Mouse (Mus musculus): ENCODE measurements around the gene Mon1a. TPM values are rescaled to one million over a fixed set of nuclear protein-coding genes. Genes with fewer than 3 reads are reported as not detected.

Gene Mon1a
- polyA plus RNA-seq (2016; fragmentation: Nextera tagmentation; extraction: Ambion mirVana), result 13.4 and 16.6 TPM in 2 replicates

- under 1% methylated on average over 28 of the region's 28 CpGs for WGBS
- Histone ChIP-seq H3K4me3 (peak within 1 kb of the TSS; percentile 65), H3K36me3 (no peaks in the 10 kb centered on the region), H3K4me1 (replicated peaks) (peaks cover 13% of the 10 kb centered on the region), H3K27ac (peak within 1 kb of the TSS; percentile 88), H3K9me3 (no peaks in the 10 kb centered on the region), H3K27me3 (ENCODE audit: insufficient read depth, poor library complexity, severe bottlenecking) (peaks cover 16% of the 10 kb centered on the region)
- peak; percentile 85 for DNase-seq (ENCODE audit: low spot score)
Measured at GRCm38 (mm10) chr9:107887804-107888266, at the start of gene Mon1a. Gene Mon1a (plus strand): TSS chr9:107888151.

- H3K27me3 ChIP-seq (ENCODE audit: insufficient read depth, poor library complexity, severe bottlenecking), result no peaks in the 10 kb centered on the region
- peaks cover 83% of the 10 kb centered on the region for H3K36me3 ChIP-seq
- H3K4me3 ChIP-seq, result no peak overlapping the region
- 96% methylated on average over 1 of the region's 1 CpGs for WGBS
- H3K9me3 ChIP-seq, result no peaks in the 10 kb centered on the region
- no peaks in the 10 kb centered on the region for H3K4me1 ChIP-seq (replicated peaks)
- no peak overlapping the region for H3K27ac ChIP-seq
- DNase-seq (ENCODE audit: low spot score), result no peak
Measured at GRCm38 (mm10) chr9:107838869-107839268, 49.1 kb upstream of the Mon1a start.

- WGBS, result 91% methylated on average over 2 of the region's 2 CpGs
Measured at GRCm38 (mm10) chr9:107842709-107843108, 45.2 kb upstream of the Mon1a start.

GRCm38 (mm10) chr9:107848922-107849321 is 39.0 kb upstream of the Mon1a start:
- H3K4me3 ChIP-seq, result no peak overlapping the region
- no peak overlapping the region for H3K27ac ChIP-seq
- H3K36me3 ChIP-seq, result peaks cover 94% of the 10 kb centered on the region
- no peaks in the 10 kb centered on the region for H3K4me1 ChIP-seq (replicated peaks)
- no peaks in the 10 kb centered on the region for H3K9me3 ChIP-seq
- no peaks in the 10 kb centered on the region for H3K27me3 ChIP-seq (ENCODE audit: insufficient read depth, poor library complexity, severe bottlenecking)
- WGBS, result 97% methylated on average over 7 of the region's 7 CpGs
- DNase-seq (ENCODE audit: low spot score), result no peak

More at GRCm38 (mm10) chr9:107842709-107843108, 45.2 kb upstream of the Mon1a start:
- Histone ChIP-seq H3K27ac (no peak overlapping the region), H3K27me3 (ENCODE audit: insufficient read depth, poor library complexity, severe bottlenecking) (no peaks in the 10 kb centered on the region), H3K4me1 (replicated peaks) (no peaks in the 10 kb centered on the region), H3K9me3 (no peaks in the 10 kb centered on the region), H3K4me3 (no peak overlapping the region), H3K36me3 (peaks cover 93% of the 10 kb centered on the region)
- DNase-seq (ENCODE audit: low spot score), result no peak

- Histone ChIP-seq H3K9me3 (no peaks in the 10 kb centered on the region), H3K36me3 (peaks cover 79% of the 10 kb centered on the region), H3K4me1 (replicated peaks) (no peaks in the 10 kb centered on the region), H3K27ac (no peak overlapping the region), H3K4me3 (no peak overlapping the region), H3K27me3 (ENCODE audit: insufficient read depth, poor library complexity, severe bottlenecking) (no peaks in the 10 kb centered on the region)
- no peak for DNase-seq (ENCODE audit: low spot score)
- 93% methylated on average over 3 of the region's 3 CpGs for WGBS
Measured at GRCm38 (mm10) chr9:107858343-107858742, 29.6 kb upstream of the Mon1a start.

- peaks cover 59% of the 10 kb centered on the region for H3K36me3 ChIP-seq
Measured at GRCm38 (mm10) chr9:107864493-107864892, 23.5 kb upstream of the Mon1a start.

GRCm38 (mm10) chr9:107866081-107866480 is 21.9 kb upstream of the Mon1a start:
- no peaks in the 10 kb centered on the region for H3K9me3 ChIP-seq
- WGBS, result 93% methylated on average over 2 of the region's 2 CpGs
- peaks cover 57% of the 10 kb centered on the region for H3K36me3 ChIP-seq
- H3K27me3 ChIP-seq (ENCODE audit: insufficient read depth, poor library complexity, severe bottlenecking), result no peaks in the 10 kb centered on the region
- no peak for DNase-seq (ENCODE audit: low spot score)
- peaks cover under 1% of the 10 kb centered on the region; the same call in 1 of the 2 replicates for H3K4me1 ChIP-seq (replicated peaks)
- H3K27ac ChIP-seq, result no peak overlapping the region
- H3K4me3 ChIP-seq, result no peak overlapping the region

More at GRCm38 (mm10) chr9:107864493-107864892, 23.5 kb upstream of the Mon1a start:
- Histone ChIP-seq H3K9me3 (no peaks in the 10 kb centered on the region), H3K4me3 (no peak overlapping the region), H3K27me3 (ENCODE audit: insufficient read depth, poor library complexity, severe bottlenecking) (no peaks in the 10 kb centered on the region), H3K4me1 (replicated peaks) (no peaks in the 10 kb centered on the region), H3K27ac (no peak overlapping the region)
- no peak for DNase-seq (ENCODE audit: low spot score)
- 80% methylated on average over 1 of the region's 1 CpGs for WGBS

GRCm38 (mm10) chr9:107872350-107873098 is 15.4 kb upstream of the Mon1a start:
- Histone ChIP-seq H3K36me3 (peaks cover 23% of the 10 kb centered on the region), H3K4me3 (peak overlapping the region; percentile 92), H3K27me3 (ENCODE audit: insufficient read depth, poor library complexity, severe bottlenecking) (no peaks in the 10 kb centered on the region), H3K9me3 (no peaks in the 10 kb centered on the region), H3K27ac (peak overlapping the region; percentile 97), H3K4me1 (replicated peaks) (peaks cover 16% of the 10 kb centered on the region)
- under 1% methylated on average over 80 of the region's 80 CpGs for WGBS
- peak; percentile 94 for DNase-seq (ENCODE audit: low spot score)

- Histone ChIP-seq H3K4me1 (replicated peaks) (peaks cover 16% of the 10 kb centered on the region), H3K27ac (peak within 1 kb of the TSS; percentile 97), H3K36me3 (peaks cover 17% of the 10 kb centered on the region), H3K27me3 (ENCODE audit: insufficient read depth, poor library complexity, severe bottlenecking) (no peaks in the 10 kb centered on the region), H3K9me3 (no peaks in the 10 kb centered on the region), H3K4me3 (peak within 1 kb of the TSS; percentile 92)
- WGBS, result 10% methylated on average over 14 of the region's 14 CpGs
- DNase-seq (ENCODE audit: low spot score), result no peak
Measured at GRCm38 (mm10) chr9:107873137-107873536, 14.8 kb upstream of the Mon1a start, which contains the start of gene Rbm6. Gene Rbm6 (minus strand): TSS chr9:107873237.

- no peaks in the 10 kb centered on the region for H3K9me3 ChIP-seq
- no peaks in the 10 kb centered on the region for H3K4me1 ChIP-seq (replicated peaks)
- no peak for DNase-seq (ENCODE audit: low spot score)
- H3K36me3 ChIP-seq, result no peaks in the 10 kb centered on the region
- 79% methylated on average over 4 of the region's 4 CpGs for WGBS
- no peak overlapping the region for H3K4me3 ChIP-seq
- no peaks in the 10 kb centered on the region for H3K27me3 ChIP-seq (ENCODE audit: insufficient read depth, poor library complexity, severe bottlenecking)
- no peak overlapping the region for H3K27ac ChIP-seq
Measured at GRCm38 (mm10) chr9:107880411-107880810, 7.5 kb upstream of the Mon1a start.

- peaks cover 16% of the 10 kb centered on the region for H3K27me3 ChIP-seq (ENCODE audit: insufficient read depth, poor library complexity, severe bottlenecking)
- peak overlapping the region; percentile 65 for H3K4me3 ChIP-seq
- H3K36me3 ChIP-seq, result no peaks in the 10 kb centered on the region
- H3K4me1 ChIP-seq (replicated peaks), result peaks cover 13% of the 10 kb centered on the region
- H3K9me3 ChIP-seq, result no peaks in the 10 kb centered on the region
- H3K27ac ChIP-seq, result peak overlapping the region; percentile 88
- under 1% methylated on average over 18 of the region's 18 CpGs for WGBS
- no peak for DNase-seq (ENCODE audit: low spot score)
Measured at GRCm38 (mm10) chr9:107888267-107888850, 408 bp downstream of the Mon1a start.

- WGBS, result 88% methylated on average over 6 of the region's 6 CpGs
Measured at GRCm38 (mm10) chr9:107890260-107890659, 2.3 kb downstream of the Mon1a start.

GRCm38 (mm10) chr9:107891023-107891422 is 3.1 kb downstream of the Mon1a start:
- Histone ChIP-seq H3K4me1 (replicated peaks) (peaks cover 13% of the 10 kb centered on the region), H3K4me3 (no peak overlapping the region), H3K27me3 (ENCODE audit: insufficient read depth, poor library complexity, severe bottlenecking) (peaks cover 14% of the 10 kb centered on the region), H3K27ac (no peak overlapping the region), H3K9me3 (no peaks in the 10 kb centered on the region), H3K36me3 (no peaks in the 10 kb centered on the region)
- 97% methylated on average over 1 of the region's 1 CpGs for WGBS
- no peak for DNase-seq (ENCODE audit: low spot score)

More at GRCm38 (mm10) chr9:107890260-107890659, 2.3 kb downstream of the Mon1a start:
- Histone ChIP-seq H3K4me1 (replicated peaks) (peaks cover 13% of the 10 kb centered on the region), H3K36me3 (no peaks in the 10 kb centered on the region), H3K9me3 (no peaks in the 10 kb centered on the region), H3K27ac (no peak overlapping the region), H3K4me3 (no peak overlapping the region), H3K27me3 (ENCODE audit: insufficient read depth, poor library complexity, severe bottlenecking) (peaks cover 16% of the 10 kb centered on the region)
- DNase-seq (ENCODE audit: low spot score), result no peak

All from hindbrain, embryonic 10.5 days (tissue).